Mouse (Mus musculus): ENCODE results near the gene Eaf2.

Gene Eaf2

DNA sequence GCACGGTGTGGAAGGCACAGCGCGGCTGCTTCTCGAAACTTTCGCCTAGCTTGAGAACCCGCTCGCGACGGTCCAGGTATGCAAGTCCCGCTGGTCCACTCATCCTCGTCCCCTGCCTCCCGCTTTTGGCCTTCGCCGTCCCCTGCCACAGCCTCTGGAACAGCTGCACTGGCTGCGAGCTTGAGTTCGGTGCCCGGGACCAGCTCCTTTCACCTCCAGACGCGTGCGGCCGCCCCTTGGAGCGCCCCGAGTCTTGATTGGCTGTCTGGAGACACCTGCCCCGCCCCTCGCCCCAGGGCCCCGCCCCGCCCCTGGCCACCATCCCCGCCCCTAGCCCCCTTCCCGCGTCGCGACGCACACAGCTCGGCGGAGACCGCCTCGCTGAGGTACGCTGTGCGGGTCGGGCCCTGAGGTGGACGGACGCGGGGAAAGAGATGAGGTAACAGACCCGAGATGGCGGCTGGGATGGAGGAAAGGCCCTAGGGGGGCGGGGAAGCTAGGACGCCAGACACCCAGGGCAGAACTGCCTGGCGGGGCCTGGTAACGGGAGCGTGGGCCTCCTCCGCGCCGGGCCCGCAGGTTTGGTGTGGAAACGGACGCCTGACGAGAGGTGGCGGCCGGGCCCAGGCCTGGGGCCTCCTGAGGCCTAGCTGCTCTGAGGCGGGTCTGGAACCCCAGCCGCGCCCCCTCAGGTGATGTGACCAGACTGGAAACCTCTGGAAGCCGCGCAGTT lies 46.6 kb downstream of the Eaf2 start, which contains the start of gene Iqcb1:
Gene Iqcb1 (plus strand): TSS at position 332 of the 733 bp plus-strand sequence.
- DNase-seq, result peak; percentile 83

- DNase-seq, result no peak
Observed at GRCm38 (mm10) chr16:36827611-36828053, 47.2 kb downstream of the Eaf2 start.

GRCm38 (mm10) chr16:36821474-36821873 lies 53.3 kb downstream of the Eaf2 start:
- DNase-seq, result peak; percentile 9

DNA sequence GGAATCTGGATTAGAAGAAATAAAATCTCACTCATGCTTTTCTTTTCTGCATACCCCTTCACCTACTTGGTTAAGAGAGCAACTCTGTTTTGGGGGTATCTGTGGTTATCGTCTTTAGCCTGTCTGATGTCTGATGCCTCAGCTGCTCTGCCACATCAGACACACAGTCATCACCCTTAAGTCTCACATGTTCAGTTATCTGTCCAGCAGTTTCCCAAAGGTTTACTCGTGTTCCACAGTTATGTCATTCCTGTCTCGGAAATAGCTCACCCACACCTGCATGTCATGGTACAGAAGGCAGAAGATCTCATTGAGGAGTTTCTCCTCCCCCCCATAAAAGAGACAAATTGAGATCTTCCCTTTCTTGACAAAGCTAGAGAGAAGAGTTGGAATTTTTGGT lies 54.1 kb downstream of the Eaf2 start:
- no peak for DNase-seq

- no peak for DNase-seq
Observed at GRCm38 (mm10) chr16:36820016-36820415, 54.8 kb downstream of the Eaf2 start.

GRCm38 (mm10) chr16:36817321-36817926 lies 57.4 kb downstream of the Eaf2 start:
- peak; percentile 71 for DNase-seq

- DNase-seq, result no peak
Observed at GRCm38 (mm10) chr16:36816916-36817315, 57.9 kb downstream of the Eaf2 start.

DNA sequence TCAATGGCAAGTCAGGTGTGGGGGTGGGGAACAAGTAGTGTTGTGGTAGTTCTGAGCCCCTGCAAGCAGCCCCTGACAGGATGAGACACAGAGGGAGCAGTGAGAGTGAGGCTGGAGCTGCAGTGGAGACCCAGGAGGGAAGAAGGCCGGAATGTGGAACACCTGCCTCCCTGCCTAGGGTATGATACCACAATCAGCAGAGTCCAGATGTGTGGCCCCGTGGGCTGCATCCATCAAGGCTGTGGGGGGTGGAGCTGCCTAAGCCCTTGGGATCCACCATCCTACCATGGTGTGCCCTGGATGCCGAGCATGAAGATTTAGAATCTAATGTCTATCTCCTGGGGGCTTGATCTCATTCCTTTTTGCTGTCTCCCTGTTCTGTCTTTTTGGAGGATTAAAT lies 61.1 kb downstream of the Eaf2 start:
- DNase-seq, result no peak

GRCm38 (mm10) chr16:36808616-36809015 lies 66.2 kb downstream of the Eaf2 start:
- no peak for DNase-seq

DNA sequence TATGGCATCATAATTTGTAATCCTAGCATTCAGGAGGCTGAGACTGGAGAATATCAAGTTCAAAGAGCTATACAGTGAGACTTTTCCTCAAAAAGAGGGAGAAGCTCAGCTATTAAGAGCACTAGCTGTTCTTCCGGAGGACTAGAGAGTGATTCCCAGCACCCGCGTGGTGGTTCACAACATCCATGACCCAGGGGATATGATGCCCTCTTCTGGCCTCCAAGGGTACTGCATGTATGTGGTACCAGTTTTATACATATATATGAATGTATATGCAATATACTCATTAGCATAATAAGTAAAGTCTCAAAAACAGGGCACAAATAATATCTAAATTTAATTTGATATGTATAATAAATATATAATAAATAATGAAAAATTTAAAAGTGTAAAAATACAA lies 72.4 kb downstream of the Eaf2 start:
- DNase-seq, result no peak

GRCm38 (mm10) chr16:36798334-36798733 lies 76.5 kb downstream of the Eaf2 start:
- DNase-seq, result no peak

DNA sequence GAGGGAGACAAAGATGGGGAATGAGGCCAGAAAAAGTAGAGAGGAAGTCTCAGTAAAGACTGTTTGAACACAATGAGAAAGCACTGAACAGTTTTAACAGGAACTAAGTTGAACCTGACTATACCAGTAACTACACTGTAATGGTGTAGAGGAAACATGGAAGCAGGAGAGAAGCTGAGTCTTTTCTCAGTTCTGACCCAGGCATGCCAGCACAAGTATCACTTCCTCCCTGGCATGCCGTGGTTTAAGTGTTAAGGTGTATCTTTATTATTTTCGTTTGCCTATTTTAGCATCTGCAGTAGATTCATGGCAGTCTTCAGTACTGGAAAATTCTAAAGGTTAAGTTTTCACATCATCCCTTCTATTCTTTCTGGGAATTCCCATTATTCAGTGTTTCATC lies 79.8 kb downstream of the Eaf2 start:
- no peak for DNase-seq

DNA sequence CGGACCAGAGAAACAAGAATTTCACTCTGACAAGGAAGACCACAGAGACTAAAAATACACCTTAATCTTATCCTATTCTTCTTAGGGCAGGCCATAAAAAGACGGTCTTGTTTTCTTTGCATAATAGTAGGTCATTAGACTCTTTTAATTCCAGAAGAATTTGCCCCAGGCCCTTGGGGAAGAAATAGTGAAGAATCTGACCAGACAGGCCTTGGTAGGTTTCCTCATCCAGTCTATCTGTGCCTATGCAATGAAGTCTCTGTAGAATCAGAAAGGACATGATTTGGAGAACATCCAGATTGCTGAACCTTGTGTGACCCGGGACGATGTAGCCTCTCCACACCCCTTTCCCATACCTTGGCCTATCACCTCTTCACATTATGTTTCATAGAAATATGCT lies 84.6 kb downstream of the Eaf2 start:
- no peak for DNase-seq

GRCm38 (mm10) chr16:36786466-36786865 lies 88.3 kb downstream of the Eaf2 start:
- DNase-seq, result no peak

DNA sequence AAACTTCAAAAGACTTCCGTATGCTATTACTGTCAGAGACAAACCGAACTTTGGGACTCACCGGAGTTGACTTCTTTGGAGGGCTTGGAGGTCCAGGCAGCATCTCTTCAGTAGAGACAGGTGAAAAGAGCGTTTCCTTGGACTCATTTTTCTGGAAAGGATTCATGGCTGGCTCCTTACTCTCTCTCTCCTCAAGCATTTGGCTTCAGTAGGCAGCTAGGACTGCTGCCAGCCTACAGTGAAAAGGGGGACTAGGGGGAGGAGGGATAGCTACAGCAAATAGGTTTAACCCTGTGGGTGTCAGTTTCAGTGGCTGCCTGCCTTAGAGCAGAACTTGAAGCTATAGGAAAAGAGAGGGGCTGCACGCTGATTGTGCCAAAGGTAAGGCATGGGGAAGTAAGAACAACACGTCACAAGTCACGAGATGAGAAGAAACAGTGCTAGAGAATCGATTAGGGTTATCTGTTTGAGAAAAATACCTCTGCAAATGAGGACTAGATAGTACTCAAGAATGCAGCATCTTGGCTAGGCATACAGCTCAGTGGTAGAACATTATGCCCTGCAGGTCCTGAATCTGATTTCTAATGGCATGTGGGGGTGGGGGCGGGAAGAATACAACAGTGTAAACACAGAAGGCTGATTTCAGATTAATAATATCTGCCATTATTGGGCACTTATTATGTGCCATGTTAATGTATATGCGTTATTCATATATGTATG lies 90.0 kb downstream of the Eaf2 start, which contains the start of gene Slc15a2:
Gene Slc15a2 (minus strand): TSS at position 369 of the 720 bp plus-strand sequence.
- peak; percentile 19 for DNase-seq

DNA sequence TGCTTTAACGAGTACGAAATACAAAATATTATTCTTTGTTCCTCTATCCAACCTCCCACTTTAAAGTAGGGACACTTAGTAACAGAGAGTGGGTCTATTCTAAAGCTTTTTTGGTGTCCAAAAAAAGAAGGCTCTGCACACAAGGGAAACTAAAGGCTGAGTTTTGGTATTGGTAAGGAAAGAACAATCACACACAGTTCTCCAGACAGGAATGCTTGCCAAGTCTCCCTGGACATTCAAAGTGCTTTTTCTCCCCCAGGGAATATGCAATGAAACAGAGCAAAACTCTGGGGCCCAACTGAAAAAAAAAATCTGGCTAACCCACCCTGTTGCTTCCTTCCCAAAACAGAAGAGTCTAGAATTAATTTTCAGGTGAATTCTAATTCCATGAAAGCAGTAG lies 90.7 kb downstream of the Eaf2 start:
- no peak for DNase-seq

GRCm38 (mm10) chr16:36775658-36776057 lies 99.1 kb downstream of the Eaf2 start:
- DNase-seq, result no peak

GRCm38 (mm10) chr16:36772996-36773395 lies 101.8 kb downstream of the Eaf2 start:
- no peak for DNase-seq

- no peak for DNase-seq
Observed at GRCm38 (mm10) chr16:36771703-36772102, 103.1 kb downstream of the Eaf2 start.

GRCm38 (mm10) chr16:36771244-36771643 lies 103.6 kb downstream of the Eaf2 start:
- DNase-seq, result no peak

- peak; percentile 16 for DNase-seq
Observed at GRCm38 (mm10) chr16:36770830-36771229, 104.0 kb downstream of the Eaf2 start.

- DNase-seq, result no peak
Observed at GRCm38 (mm10) chr16:36770191-36770771, 104.5 kb downstream of the Eaf2 start.

- no peak for DNase-seq
Observed at GRCm38 (mm10) chr16:36751979-36752378, 122.8 kb downstream of the Eaf2 start.

Measured in lung, postnatal 14 days (tissue).